Mouse (Mus musculus) liver, embryonic 13.5 days (tissue): ENCODE data around the gene Psmb11. TPM values are rescaled to one million over a fixed set of nuclear protein-coding genes. Genes with fewer than 3 reads are reported as not detected.
A peak's percentile ranks its signal among the peaks of the same experiment; 100 is the strongest.

Source experiments
- ATAC-seq: fragments of 200-750 bp; cut with Nextera tagmentation; 2 replicates; pipeline ENCODE4 v1.8.0; 2017; ENCODE audit warnings: low read depth, mild to moderate bottlenecking, moderate number of reproducible peaks, moderate library complexity
- DNase-seq: peaks from one replicate; pipeline ENCODE4 v3.0.0; 2022
- H3K27ac ChIP-seq: fragments of 300-500 bp; sonication (generic); 2 replicates; pipeline ENCODE4 v1.5.1; 2015; ENCODE audit warnings: moderate library complexity, mild to moderate bottlenecking, inconsistent platforms
- H3K27me3 ChIP-seq: fragments of 300-500 bp; sonication (generic); 2 replicates; pipeline ENCODE4 v1.6.1; 2015; ENCODE audit warnings: mild to moderate bottlenecking, inconsistent platforms
- H3K36me3 ChIP-seq: fragments of 300-500 bp; sonication (generic); 2 replicates; pipeline ENCODE4 v1.6.1; 2015; ENCODE audit warnings: mild to moderate bottlenecking, inconsistent platforms
- H3K4me1 ChIP-seq: fragments of 300-500 bp; sonication (generic); replicated peaks from 2 replicates; pipeline ENCODE4 v1.6.1; 2015; ENCODE audit warnings: inconsistent platforms
- H3K4me2 ChIP-seq: fragments of 300-500 bp; sonication (generic); 2 replicates; pipeline ENCODE4 v1.6.1; 2015; ENCODE audit warnings: inconsistent platforms, mild to moderate bottlenecking, moderate library complexity
- H3K4me3 ChIP-seq: fragments of 300-500 bp; sonication (generic); replicated peaks from 2 replicates; pipeline ENCODE4 v1.5.1; 2015; ENCODE audit warnings: mild to moderate bottlenecking, inconsistent platforms
- H3K9ac ChIP-seq: fragments of 300-500 bp; sonication (generic); 2 replicates; pipeline ENCODE4 v1.6.1; 2015; ENCODE audit warnings: mild to moderate bottlenecking, inconsistent platforms
- H3K9me3 ChIP-seq: fragments of 300-500 bp; sonication (generic); replicated peaks from 2 replicates; pipeline ENCODE4 v1.6.1; 2016; ENCODE audit warnings: inconsistent platforms
- WGBS: fragments of 180-500 bp; shearing (Covaris S2); methylation state at CpG from one replicate; pipeline ENCODE4 v1.1.7; 2015; ENCODE audit not compliant: insufficient replicate concordance; 5-methylcytosine and 5-hydroxymethylcytosine counted together
- polyA plus RNA-seq: library from polyadenylated mRNA; unstranded; fragments of >200 nt; fragmentation: Nextera tagmentation; extraction: Ambion mirVana; gene quantifications from 2 replicates; pipeline ENCODE4 v1.2.1, GENCODE M21; 2015

Gene Psmb11
- polyA plus RNA-seq, 1 experiment from 2014 or later, result not detected

DNA sequence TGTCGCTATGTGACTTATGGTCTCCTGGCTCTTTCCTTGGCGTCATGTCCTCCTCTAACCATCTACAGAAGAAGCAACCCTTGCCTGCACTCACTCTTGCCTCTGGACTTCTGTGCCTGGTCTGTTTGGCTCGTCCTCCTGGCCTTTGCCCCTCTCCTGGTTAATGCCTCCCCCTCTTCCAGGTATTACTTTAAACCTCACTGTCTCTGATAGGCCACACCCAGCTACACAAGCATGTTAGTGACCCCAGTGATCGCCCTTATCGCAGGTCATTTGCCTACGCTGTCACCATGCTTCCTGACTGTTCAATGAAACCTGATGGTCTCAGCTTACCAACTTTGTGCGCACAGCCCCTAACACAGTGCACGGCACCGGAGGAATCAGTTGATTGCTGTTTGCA, 38.7 kb upstream of the Psmb11 start:
- H3K9ac ChIP-seq, result no peak overlapping the region
- H3K4me1 ChIP-seq, result peaks cover 35% of the 10 kb centered on the region
- peak; percentile 58 for ATAC-seq
- H3K9me3 ChIP-seq, result no peaks in the 10 kb centered on the region
- peaks cover 6% of the 10 kb centered on the region; the same call in 1 of the 2 replicates for H3K36me3 ChIP-seq
- no peak overlapping the region for H3K4me2 ChIP-seq
- 70% methylated on average over 9 of the region's 9 CpGs for WGBS
- H3K4me3 ChIP-seq, result no peak overlapping the region
- H3K27ac ChIP-seq, result peak overlapping the region; percentile 55; the same call in 1 of the 2 replicates
- no peak for DNase-seq
- peaks cover 22% of the 10 kb centered on the region for H3K27me3 ChIP-seq

DNA sequence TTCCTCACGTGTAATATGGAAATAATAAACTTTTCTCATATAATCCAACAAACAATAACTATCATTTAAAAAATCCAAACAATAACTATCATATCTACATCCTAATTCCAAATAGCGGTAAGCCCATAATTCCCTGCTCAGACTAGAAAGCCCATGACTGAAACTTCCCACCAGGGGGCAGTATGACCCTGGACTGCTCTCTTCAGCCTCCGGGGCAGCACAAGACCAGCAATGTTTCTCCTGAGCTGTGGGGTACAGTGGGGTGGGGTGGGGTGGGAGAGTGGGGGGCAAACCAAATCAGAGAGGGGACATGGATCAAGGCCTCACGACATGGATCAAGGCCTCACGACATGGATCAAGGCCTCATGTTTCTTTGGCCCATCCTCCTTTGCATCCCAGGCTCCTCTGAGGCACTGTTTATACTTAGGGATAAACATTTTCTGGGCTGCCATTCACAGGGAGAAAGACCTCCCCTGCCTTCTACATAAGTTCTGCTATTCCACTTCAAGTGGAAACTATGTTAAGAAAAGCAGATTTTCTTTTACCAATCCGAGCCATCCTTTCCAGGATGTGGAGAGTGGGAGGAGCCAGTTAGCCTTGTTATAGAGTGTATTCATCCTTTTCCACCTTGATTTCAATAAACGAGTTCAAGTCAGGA, 37.4 kb upstream of the Psmb11 start:
- no peak overlapping the region for H3K4me3 ChIP-seq
- H3K4me1 ChIP-seq, result peaks cover 28% of the 10 kb centered on the region
- DNase-seq, result peak; percentile 52
- 40% methylated on average over 7 of the region's 7 CpGs for WGBS
- H3K27ac ChIP-seq, result no peak overlapping the region
- H3K27me3 ChIP-seq, result peaks cover 9% of the 10 kb centered on the region
- H3K9ac ChIP-seq, result no peak overlapping the region
- no peak for ATAC-seq
- peaks cover 6% of the 10 kb centered on the region; the same call in 1 of the 2 replicates for H3K36me3 ChIP-seq
- H3K9me3 ChIP-seq, result no peaks in the 10 kb centered on the region
- H3K4me2 ChIP-seq, result no peak overlapping the region

DNA sequence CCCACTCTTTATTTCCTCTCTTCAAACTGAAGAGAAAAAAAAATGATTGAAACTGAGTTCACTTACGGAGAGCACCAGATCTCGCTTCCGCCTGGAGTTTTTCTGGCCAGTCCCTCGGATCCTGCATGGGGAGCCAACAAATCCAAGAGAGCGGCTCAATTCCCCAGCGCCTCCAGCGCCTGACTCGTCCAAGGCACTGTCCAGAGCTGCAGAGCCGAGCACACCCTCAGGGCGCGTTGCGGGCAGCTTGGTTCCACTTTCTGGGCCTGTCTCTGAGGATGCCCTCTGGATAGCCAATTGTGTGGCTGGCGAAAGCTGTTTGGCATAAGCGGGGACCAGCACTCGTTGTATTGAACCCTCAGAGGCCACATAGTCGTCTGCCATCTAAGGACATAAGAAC, 30.2 kb upstream of the Psmb11 start:
- Histone ChIP-seq H3K9me3 (no peaks in the 10 kb centered on the region), H3K4me2 (no peak overlapping the region), H3K36me3 (peaks cover 16% of the 10 kb centered on the region), H3K27me3 (no peaks in the 10 kb centered on the region), H3K27ac (no peak overlapping the region), H3K9ac (no peak overlapping the region), H3K4me3 (no peak overlapping the region), H3K4me1 (peaks cover 24% of the 10 kb centered on the region)
- no peak for ATAC-seq
- no peak for DNase-seq
- WGBS, result 87% methylated on average over 16 of the region's 16 CpGs

DNA sequence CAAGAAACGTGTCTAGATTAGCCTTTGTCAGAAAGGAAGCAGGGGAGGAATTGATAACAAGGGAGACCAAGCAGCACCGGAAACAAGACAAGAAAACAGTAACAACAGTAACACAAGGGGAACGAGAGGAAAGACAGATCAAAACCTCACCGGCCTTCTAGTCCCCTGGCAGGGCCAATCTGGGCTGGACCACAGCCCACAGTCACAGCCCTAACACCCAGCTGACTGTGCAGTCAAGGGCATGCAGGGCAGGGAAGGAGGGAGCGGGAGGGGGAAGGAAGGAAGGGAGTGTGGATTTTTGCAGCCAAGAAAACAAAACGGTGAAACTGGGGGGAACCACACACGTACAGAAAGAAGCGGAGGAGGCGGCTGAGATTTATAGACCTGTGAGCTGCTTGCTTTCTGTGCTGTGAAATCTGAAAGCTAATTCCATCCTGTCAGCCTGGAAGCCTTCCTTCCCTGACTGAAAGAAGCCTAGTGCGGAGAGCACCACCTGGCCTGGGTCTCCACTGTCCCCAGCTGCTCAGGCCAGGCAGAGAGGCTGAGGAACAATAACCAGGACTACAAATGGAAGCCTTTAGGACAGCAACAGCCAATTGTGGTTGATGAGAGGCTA, 28.8 kb upstream of the Psmb11 start:
- H3K36me3 ChIP-seq, result peaks cover 16% of the 10 kb centered on the region
- H3K9me3 ChIP-seq, result no peaks in the 10 kb centered on the region
- H3K27me3 ChIP-seq, result no peaks in the 10 kb centered on the region
- H3K4me1 ChIP-seq, result peaks cover 24% of the 10 kb centered on the region
- ATAC-seq, result peak; percentile 55
- no peak overlapping the region for H3K9ac ChIP-seq
- H3K4me2 ChIP-seq, result no peak overlapping the region
- H3K27ac ChIP-seq, result peak overlapping the region; percentile 8; the same call in 1 of the 2 replicates
- 29% methylated on average over 10 of the region's 10 CpGs for WGBS
- no peak for DNase-seq
- H3K4me3 ChIP-seq, result no peak overlapping the region

DNA sequence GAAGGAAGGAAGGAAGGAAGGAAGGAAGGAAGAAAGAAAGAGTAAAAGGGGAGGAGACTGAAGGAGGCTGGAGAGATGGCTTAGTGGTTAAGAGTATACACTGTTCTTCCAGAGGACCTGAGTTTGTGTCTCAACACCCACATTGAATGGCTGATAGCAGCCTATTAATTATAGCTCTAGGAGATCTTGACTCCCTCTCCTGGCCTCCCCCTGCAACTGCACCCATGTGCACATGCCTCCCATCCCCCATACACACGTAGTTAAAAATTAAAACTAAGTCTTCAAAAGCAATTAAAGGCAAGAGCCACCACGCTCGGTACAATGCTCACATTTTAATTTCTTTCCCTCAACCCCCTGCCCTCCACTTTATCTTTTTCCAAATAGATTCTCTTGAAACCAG, 27.2 kb upstream of the Psmb11 start:
- no peak overlapping the region for H3K27ac ChIP-seq
- WGBS, result 69% methylated on average over 3 of the region's 3 CpGs
- no peak overlapping the region for H3K9ac ChIP-seq
- H3K4me2 ChIP-seq, result no peak overlapping the region
- H3K9me3 ChIP-seq, result no peaks in the 10 kb centered on the region
- H3K4me1 ChIP-seq, result peaks cover 17% of the 10 kb centered on the region
- no peaks in the 10 kb centered on the region for H3K27me3 ChIP-seq
- DNase-seq (no peak), ATAC-seq (no peak)
- peaks cover 16% of the 10 kb centered on the region for H3K36me3 ChIP-seq
- no peak overlapping the region for H3K4me3 ChIP-seq

DNA sequence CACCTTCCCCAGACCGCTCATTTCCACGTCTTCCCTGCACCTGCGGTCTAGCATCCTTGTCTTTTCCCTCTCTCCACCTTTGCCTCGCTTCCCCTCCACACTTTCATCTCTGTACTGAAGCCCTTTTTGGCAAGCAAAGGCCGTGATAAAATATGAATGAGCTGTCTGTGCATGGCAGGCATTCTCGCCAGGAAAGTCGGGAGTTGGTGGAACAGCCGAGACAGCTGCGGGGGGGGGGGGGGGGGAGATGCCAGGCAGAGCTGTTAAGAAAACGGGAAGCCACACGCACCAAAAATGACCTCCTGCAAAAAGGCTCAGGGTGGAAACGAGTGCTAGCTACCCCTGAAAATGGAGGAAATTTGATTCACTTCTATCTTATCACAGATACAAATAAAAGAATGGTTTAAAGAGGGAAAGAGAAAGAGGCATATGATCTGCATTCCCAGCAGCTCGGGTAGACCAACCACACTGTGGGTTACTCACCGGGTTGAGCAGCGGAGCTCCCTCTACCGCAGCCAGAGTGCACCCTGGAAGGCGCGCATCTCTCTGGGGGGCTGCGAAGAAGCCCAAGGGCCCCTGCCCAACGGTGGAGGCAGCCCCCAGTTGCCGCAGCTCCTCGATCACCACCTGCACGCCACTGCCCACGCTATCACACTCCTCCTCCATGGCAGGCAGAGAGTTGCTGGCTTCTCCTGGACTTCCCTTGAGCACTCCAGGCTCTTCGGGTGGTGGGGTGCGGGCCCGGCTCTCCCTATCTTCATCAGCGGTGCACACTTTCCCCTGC, 26.4 kb upstream of the Psmb11 start:
- no peak overlapping the region for H3K9ac ChIP-seq
- peaks cover 16% of the 10 kb centered on the region for H3K36me3 ChIP-seq
- no peak overlapping the region for H3K27ac ChIP-seq
- peaks cover 12% of the 10 kb centered on the region for H3K4me1 ChIP-seq
- no peak overlapping the region for H3K4me2 ChIP-seq
- no peak overlapping the region for H3K4me3 ChIP-seq
- WGBS, result 71% methylated on average over 28 of the region's 28 CpGs
- no peaks in the 10 kb centered on the region for H3K9me3 ChIP-seq
- DNase-seq (no peak), ATAC-seq (no peak)
- no peaks in the 10 kb centered on the region for H3K27me3 ChIP-seq

DNA sequence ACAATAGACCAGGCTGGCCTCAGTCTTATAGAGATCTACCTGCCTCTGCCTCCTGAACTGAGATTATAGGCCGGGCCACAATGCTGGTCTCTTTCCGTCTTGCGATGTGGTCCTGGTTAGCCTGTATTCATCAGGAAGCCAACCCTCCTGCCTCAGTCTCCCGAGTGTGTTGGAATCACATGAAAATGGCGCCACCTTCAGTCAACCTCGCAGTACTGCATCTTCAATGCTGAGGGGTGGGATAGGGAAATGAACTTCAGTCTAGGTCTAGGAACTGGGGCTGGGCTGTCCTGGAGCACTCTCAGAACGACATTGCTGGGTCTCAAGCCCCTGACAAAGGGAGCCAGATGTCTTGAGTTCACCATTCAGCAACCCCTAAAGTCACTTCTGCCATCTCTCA, 24.1 kb upstream of the Psmb11 start:
- Histone ChIP-seq H3K27me3 (no peaks in the 10 kb centered on the region), H3K4me2 (no peak overlapping the region), H3K4me3 (no peak overlapping the region), H3K4me1 (peaks cover 19% of the 10 kb centered on the region), H3K27ac (no peak overlapping the region), H3K36me3 (peaks cover 16% of the 10 kb centered on the region), H3K9ac (no peak overlapping the region), H3K9me3 (no peaks in the 10 kb centered on the region)
- DNase-seq (no peak), ATAC-seq (no peak)
- WGBS, result 60% methylated on average over 7 of the region's 7 CpGs

DNA sequence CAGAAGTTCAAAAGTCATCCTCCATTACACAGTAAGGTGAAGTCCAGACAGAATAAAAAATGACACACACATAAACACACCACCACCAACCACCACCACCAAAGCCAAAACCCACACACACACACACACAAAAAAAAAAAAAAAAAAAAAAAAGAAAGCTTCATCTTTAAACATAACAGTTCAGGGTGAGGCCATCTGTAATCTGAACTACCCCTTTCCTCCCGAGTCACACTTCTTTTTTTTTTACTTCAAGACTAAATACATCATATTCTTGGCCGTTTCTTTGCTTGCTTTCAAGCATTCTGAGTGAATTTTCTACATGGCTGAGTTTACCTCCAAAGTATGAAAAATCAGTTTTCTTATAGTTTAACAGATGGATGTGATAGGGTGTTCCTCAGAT, 19.6 kb upstream of the Psmb11 start:
- ATAC-seq, result no peak
- WGBS, result 49% methylated on average over 2 of the region's 2 CpGs
- H3K27ac ChIP-seq, result 0 out of 2 replicates have a peak overlapping the region, but pooled peaks have one; percentile 96
- DNase-seq, result no peak
- no peaks in the 10 kb centered on the region for H3K9me3 ChIP-seq
- no peak overlapping the region for H3K4me2 ChIP-seq
- H3K4me3 ChIP-seq, result no peak overlapping the region
- H3K9ac ChIP-seq, result no peak overlapping the region
- no peaks in the 10 kb centered on the region for H3K36me3 ChIP-seq
- peaks cover 45% of the 10 kb centered on the region for H3K4me1 ChIP-seq
- H3K27me3 ChIP-seq, result no peaks in the 10 kb centered on the region

DNA sequence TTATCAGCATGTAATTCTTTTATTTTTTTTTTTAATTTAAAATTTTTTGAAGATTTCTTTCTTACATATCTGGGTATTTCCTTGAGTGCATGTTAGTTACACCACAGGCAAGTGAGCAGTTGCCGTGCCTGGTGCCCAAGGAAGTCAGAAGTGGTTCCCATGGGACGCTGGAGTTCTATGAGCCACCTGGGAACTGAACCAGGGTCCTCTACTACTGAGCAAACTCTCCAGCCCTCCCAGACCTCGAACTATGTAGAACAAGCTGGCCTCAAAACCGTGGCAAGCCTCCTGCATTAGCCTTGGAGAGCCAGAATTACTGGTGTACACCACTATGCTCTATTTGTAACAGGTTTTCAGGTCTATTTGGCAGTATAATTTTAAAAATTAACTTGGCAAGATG, 18.6 kb upstream of the Psmb11 start:
- Histone ChIP-seq H3K9me3 (no peaks in the 10 kb centered on the region), H3K27me3 (no peaks in the 10 kb centered on the region), H3K4me2 (peak overlapping the region; percentile 71), H3K36me3 (no peaks in the 10 kb centered on the region), H3K27ac (peak overlapping the region; percentile 96), H3K4me3 (peak overlapping the region; percentile 75), H3K4me1 (peaks cover 45% of the 10 kb centered on the region), H3K9ac (peak overlapping the region; percentile 85)
- DNase-seq (no peak), ATAC-seq (no peak)
- 28% methylated on average over 4 of the region's 4 CpGs for WGBS

DNA sequence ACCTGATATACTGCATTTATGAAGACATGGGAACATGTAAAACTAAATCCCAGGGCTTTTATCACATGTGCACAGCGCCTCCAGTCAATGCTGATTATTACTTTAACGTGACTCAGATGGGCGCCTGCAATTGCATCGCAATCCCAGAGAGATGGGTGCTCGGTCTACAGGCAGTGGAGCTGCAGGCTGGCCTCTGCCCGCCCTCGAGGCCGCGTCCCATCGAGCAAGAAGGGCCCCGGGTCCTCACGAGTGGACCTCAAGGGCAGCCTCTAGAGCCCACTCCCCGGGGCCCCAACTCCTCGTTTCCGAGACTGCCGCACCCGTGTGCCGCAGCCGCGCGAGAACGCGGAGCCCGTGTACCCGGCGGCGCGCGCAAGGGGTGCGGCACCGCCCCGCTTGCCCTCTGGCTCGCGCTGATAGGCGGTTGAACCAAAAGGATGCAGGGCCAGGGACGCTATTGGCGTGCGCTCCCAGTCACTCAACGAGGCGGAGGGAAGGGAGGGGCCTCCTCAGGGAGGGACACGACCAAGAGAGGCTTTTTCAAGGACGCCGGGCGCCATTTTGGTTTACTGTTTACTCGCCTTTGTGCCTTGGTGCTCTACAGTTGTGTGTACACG, 18.1 kb upstream of the Psmb11 start:
- Histone ChIP-seq H3K4me2 (peak overlapping the region; percentile 71), H3K9ac (peak overlapping the region; percentile 85), H3K4me3 (peak overlapping the region; percentile 75), H3K9me3 (no peaks in the 10 kb centered on the region), H3K4me1 (peaks cover 45% of the 10 kb centered on the region), H3K27me3 (no peaks in the 10 kb centered on the region), H3K27ac (peak overlapping the region; percentile 96), H3K36me3 (no peaks in the 10 kb centered on the region)
- DNase-seq (peak; percentile 91), ATAC-seq (peak; percentile 99)
- under 1% methylated on average over 46 of the region's 46 CpGs for WGBS

DNA sequence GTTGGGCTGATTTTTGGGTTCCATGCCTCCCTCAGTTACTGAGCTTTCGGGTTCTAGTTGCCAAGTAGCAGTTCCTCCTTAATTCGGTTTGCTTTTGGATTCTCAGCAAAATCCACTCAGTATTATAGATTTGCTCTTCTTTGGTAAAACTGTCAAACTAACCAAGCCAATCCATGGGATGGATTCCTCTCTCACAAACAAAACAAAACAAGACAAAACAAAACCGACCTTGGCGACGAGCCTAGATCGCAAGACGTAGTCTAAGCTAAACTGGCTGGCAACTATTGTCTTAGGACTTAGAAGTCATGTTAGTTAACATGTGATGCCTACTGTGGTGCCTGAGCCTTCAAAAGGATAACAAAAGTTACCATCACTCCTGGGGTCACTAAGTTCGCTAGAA, 17.5 kb upstream of the Psmb11 start:
- H3K27ac ChIP-seq, result peak overlapping the region; percentile 96
- H3K4me2 ChIP-seq, result peak overlapping the region; percentile 71
- DNase-seq, result no peak
- no peaks in the 10 kb centered on the region for H3K9me3 ChIP-seq
- peaks cover 45% of the 10 kb centered on the region for H3K4me1 ChIP-seq
- WGBS, result 77% methylated on average over 8 of the region's 8 CpGs
- H3K27me3 ChIP-seq, result no peaks in the 10 kb centered on the region
- no peaks in the 10 kb centered on the region for H3K36me3 ChIP-seq
- H3K4me3 ChIP-seq, result peak overlapping the region; percentile 75
- H3K9ac ChIP-seq, result no peak overlapping the region
- no peak for ATAC-seq
